Mouse (Mus musculus): ENCODE measurements around the gene Gpr12. TPM values are rescaled to one million over a fixed set of nuclear protein-coding genes. Genes with fewer than 3 reads are reported as not detected.
"Not testable (repeated sequence)": the region's sequence is repeated elsewhere in the genome, so short reads cannot be mapped to it uniquely, and the experiment has no call there.

Gpr12 gene
- total RNA-seq, 2 experiments from 2014 or later: not detected

GRCm38 (mm10) chr5:146567054-146567453, 18.0 kb downstream of the Gpr12 start:
- no peak for DNase-seq
- H3K4me3 ChIP-seq: no peak overlapping the region
- no peak overlapping the region for H3K27ac ChIP-seq
- intact Hi-C loops (cut with DNase I): no loop called here
- TF ChIP-seq CTCF (IDR thresholded peaks at IDR 0.05): peak; percentile 28; the same call in 1 of the 2 replicates

- H3K27ac ChIP-seq: no peak overlapping the region
- DNase-seq: no peak
- no peak overlapping the region for H3K4me3 ChIP-seq
- intact Hi-C loops (cut with DNase I): no loop called here
- TF ChIP-seq CTCF (IDR thresholded peaks at IDR 0.05): no peak
Measured at GRCm38 (mm10) chr5:146564259-146564658, 20.8 kb downstream of the Gpr12 start.

DNA sequence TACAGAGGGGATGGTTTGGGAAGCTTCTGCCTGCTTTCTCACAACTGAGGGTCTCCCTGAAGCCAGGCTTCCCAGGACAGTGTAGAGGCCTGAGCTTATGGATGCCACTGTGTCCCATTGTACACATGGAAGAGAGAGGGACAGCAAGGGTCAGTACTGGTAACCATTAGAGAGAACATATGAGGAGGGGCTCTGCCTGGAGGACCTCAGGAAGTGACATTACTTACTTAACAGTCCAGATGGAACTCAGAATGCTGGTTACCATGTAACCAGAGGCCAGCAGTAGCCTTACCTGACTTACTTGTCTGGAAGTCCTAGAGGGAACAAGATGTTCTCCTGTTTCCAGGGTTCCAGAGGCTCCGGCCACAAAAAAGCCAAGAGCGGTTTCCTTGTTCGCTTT, 29.2 kb downstream of the Gpr12 start, which contains the start of gene Gm3415:
TSS of gene Gm3415 (plus strand) at position 301 of the 400 bp plus-strand sequence.
- intact Hi-C loops (cut with DNase I); H3K27ac ChIP-seq; DNase-seq; H3K4me3 ChIP-seq: not testable (repeated sequence)

- DNase-seq; H3K4me3 ChIP-seq; intact Hi-C loops (cut with DNase I); H3K27ac ChIP-seq: not testable (repeated sequence)
Measured at GRCm38 (mm10) chr5:146537347-146537746, 47.7 kb downstream of the Gpr12 start, which contains the start of gene Gm3409. Gene Gm3409 (plus strand): TSS chr5:146537647.

Other genes with a start within 250 kb of the Gpr12 start
- under 1 TPM; 0.64 to 0.92 TPM for gene Wasf3, start 200.3 kb downstream of the Gpr12 start, total RNA-seq (2021)
- not detected for gene Gm6408, start 103.3 kb downstream of the Gpr12 start, total RNA-seq (2021)
- gene Gm6370, start 93.9 kb downstream of the Gpr12 start, total RNA-seq (2021): not detected
- not detected for gene 4930449I24Rik, start 82.8 kb downstream of the Gpr12 start, total RNA-seq (2021)
- not detected for gene Gm3402, start 71.1 kb downstream of the Gpr12 start, total RNA-seq (2021)
- not detected for gene Gm3404, start 59.4 kb downstream of the Gpr12 start, total RNA-seq (2021)
- gene Gm3409, start 47.6 kb downstream of the Gpr12 start, total RNA-seq (2021): not detected
- not detected for gene Gm3415, start 29.1 kb downstream of the Gpr12 start, total RNA-seq (2021)
- 10 to 100 TPM; 15.4 to 22.4 TPM for gene Usp12, start 209.8 kb upstream of the Gpr12 start, total RNA-seq (2021)
- 100 to 1,000 TPM; 120 to 155 TPM for gene Rpl21, start 247.7 kb upstream of the Gpr12 start, total RNA-seq (2021)

Measured in gastrocnemius, adult 2 months (tissue).